ENCODE assay signal across 8 mouse cellular contexts in genomic region chr3:116422074-116422473, GRCm38 (mm10). TPM values are rescaled to one million over a fixed set of nuclear protein-coding genes. Genes with fewer than 3 reads are reported as not detected.
DNase-seq lines count a peak whose midpoint lies in the region; ATAC-seq lines count a peak whose summit lies in the region.

No protein-coding gene starts in this region.

- H3K27me3 ChIP-seq in heart, embryonic 12.5 days (replicated peaks) = no peaks in the 10 kb centered on the region
- H3K27me3 ChIP-seq in hindbrain, embryonic 11.5 days (ENCODE audit: control insufficient read depth, insufficient read depth, low read length) = no peaks in the 10 kb centered on the region
- H3K27me3 ChIP-seq in liver, embryonic 16.5 days (ENCODE audit: control insufficient read depth, insufficient read depth, low read depth, low read length) = no peaks in the 10 kb centered on the region

- 0 out of 2 replicates have a peak overlapping the region, but pooled peaks have one; percentile 54 for H3K9ac ChIP-seq in heart, embryonic 12.5 days
- peak overlapping the region; percentile 29; the same call in 1 of the 2 replicates for H3K9ac ChIP-seq in hindbrain, embryonic 11.5 days (ENCODE audit: low read depth, low read length)
- no peak overlapping the region for H3K9ac ChIP-seq in liver, embryonic 16.5 days (ENCODE audit: low read depth, low read length)

- no peak for ATAC-seq in heart, embryonic 12.5 days (ENCODE audit: insufficient number of reproducible peaks, low FRiP score)
- ATAC-seq in hindbrain, embryonic 11.5 days (ENCODE audit: low FRiP score) = no peak
- ATAC-seq in liver, embryonic 16.5 days (ENCODE audit: low read depth) = no peak

- peak overlapping the region; percentile 21; the same call in 1 of the 2 replicates for H3K4me3 ChIP-seq in heart, embryonic 12.5 days
- peak overlapping the region; percentile 82 for H3K4me3 ChIP-seq in hindbrain, embryonic 11.5 days (ENCODE audit: low read depth, low read length)
- H3K4me3 ChIP-seq in liver, embryonic 16.5 days (ENCODE audit: low read depth, low read length) = no peak overlapping the region

- peaks cover 25% of the 10 kb centered on the region for H3K36me3 ChIP-seq in heart, embryonic 12.5 days
- H3K36me3 ChIP-seq in hindbrain, embryonic 11.5 days (ENCODE audit: control insufficient read depth, insufficient read depth, low read length) = no peaks in the 10 kb centered on the region
- no peaks in the 10 kb centered on the region for H3K36me3 ChIP-seq in liver, embryonic 16.5 days (ENCODE audit: control insufficient read depth, insufficient read depth)

- DNase-seq in heart, adult 18-20 months = no peak
- DNase-seq in Muller cell, postnatal 12 days (ENCODE audit: inconsistent ontology term) = peak; percentile 41
- DNase-seq in hindbrain, embryonic 11.5 days (ENCODE audit: low spot score) = peak; percentile 21
- DNase-seq in right cerebral cortex, postnatal 10 days (ENCODE audit: low spot score in 2 of 2) = no peak
- no peak for DNase-seq in thymus, postnatal 10 days (ENCODE audit: low spot score in 2 of 2)
- DNase-seq in right cerebral cortex, postnatal 14 days = no peak

- peaks cover 16% of the 10 kb centered on the region for H3K4me1 ChIP-seq in heart, embryonic 12.5 days (replicated peaks)
- no peaks in the 10 kb centered on the region; the same call in 1 of the 2 replicates for H3K4me1 ChIP-seq in hindbrain, embryonic 11.5 days (replicated peaks; ENCODE audit: control insufficient read depth, insufficient read depth, low read length)
- H3K4me1 ChIP-seq in liver, embryonic 16.5 days (ENCODE audit: control insufficient read depth, low read depth, low read length) = peaks cover 14% of the 10 kb centered on the region

- H3K9me3 ChIP-seq in heart, embryonic 12.5 days (replicated peaks) = no peaks in the 10 kb centered on the region
- no peaks in the 10 kb centered on the region for H3K9me3 ChIP-seq in hindbrain, embryonic 11.5 days (ENCODE audit: control insufficient read depth, low read length)
- no peaks in the 10 kb centered on the region for H3K9me3 ChIP-seq in liver, embryonic 16.5 days (replicated peaks; ENCODE audit: control insufficient read depth, low read length)

- no peak overlapping the region for H3K27ac ChIP-seq in heart, embryonic 12.5 days (ENCODE audit: poor library complexity, severe bottlenecking)
- H3K27ac ChIP-seq in hindbrain, embryonic 11.5 days (ENCODE audit: low read depth, low read length) = no peak overlapping the region
- no peak overlapping the region for H3K27ac ChIP-seq in liver, embryonic 16.5 days (ENCODE audit: low read length)

- WGBS in heart, embryonic 12.5 days = 49% methylated on average over 8 of the region's 8 CpGs
- 49% methylated on average over 8 of the region's 8 CpGs for WGBS in hindbrain, embryonic 11.5 days
- WGBS in liver, embryonic 16.5 days (ENCODE audit: insufficient replicate concordance) = 70% methylated on average over 8 of the region's 8 CpGs

- peak overlapping the region; percentile 78 for H3K4me2 ChIP-seq in heart, embryonic 12.5 days
- H3K4me2 ChIP-seq in hindbrain, embryonic 11.5 days (replicated peaks; ENCODE audit: low read depth, low read length) = peak overlapping the region; percentile 90
- peak overlapping the region; percentile 85 for H3K4me2 ChIP-seq in liver, embryonic 16.5 days (ENCODE audit: low read depth, low read length)

RNA-seq across cellular contexts. Expression of gene Cdc14a, which starts 1.8 kb away (rescaled TPM):
- 6.3 and 7.8 TPM in 2 replicates for polyA plus RNA-seq in heart, embryonic 12.5 days (2016; fragmentation: Nextera tagmentation; extraction: Ambion mirVana)
- total RNA-seq in heart, adult 18-20 months (2021) = 1 to 10 TPM; 2.6 to 3.9 TPM
- polyA plus RNA-seq in hindbrain, embryonic 11.5 days (2014; fragmentation: Nextera tagmentation; extraction: Ambion mirVana) = 14.1 and 17.2 TPM in 2 replicates
- 2.0 TPM in 2 replicates for polyA plus RNA-seq in liver, embryonic 16.5 days (2015; fragmentation: Nextera tagmentation; extraction: Ambion mirVana)

Comparison
In these comparisons a context has a peak if more than half of its experiments do, and no peak if none do; other contexts are left out.
1. DNase-seq: peak in Muller cell, postnatal 12 days (single experiment) and hindbrain, embryonic 11.5 days (single experiment); none in heart, adult 18-20 months (0 of 2), right cerebral cortex, postnatal 10 days (0 of 2), thymus, postnatal 10 days (0 of 2) and right cerebral cortex, postnatal 14 days (single experiment).
2. Peak in every context shown above with its lines, with median percentiles within 50 percentile points of each other: H3K4me2 ChIP-seq.